In genomic region chr16:29096791-29097190, GRCm38 (mm10) we compare ENCODE assay signal across 17 mouse cellular contexts.
"Had no signal": no experiment of that assay in that cellular context is flagged by ENCODE, and none has a peak within 500 bp of the region (broad histone marks: within the 10 kb centered on the region; RNA-seq: fewer than 3 reads in every experiment).

No protein-coding gene starts in this region.

- H3K4me3 ChIP-seq: layer of hippocampus, adult 2 months; liver, embryonic 13.5 days; megakaryocyte, embryonic 14.5 days; midbrain, embryonic 10.5 days; midbrain, embryonic 13.5 days; myocyte; neural tube, embryonic 13.5 days had no signal

- DNase-seq: kidney, adult 2 months; kidney, postnatal 25 days; liver, embryonic 13.5 days; lung, embryonic 14.5 days; retina, postnatal 1 day; right cerebral cortex, postnatal 4 days; thymus, adult 2 months; thymus, postnatal 14 days; thymus, postnatal 4 days had no signal

- H3K27ac ChIP-seq: kidney, postnatal 0 days; layer of hippocampus, adult 2 months; liver, embryonic 13.5 days; midbrain, embryonic 10.5 days; midbrain, embryonic 13.5 days; neural tube, embryonic 13.5 days; stomach, postnatal 0 days had no signal
